Mouse (Mus musculus): ENCODE measurements at regions not wholly inside any gene's neighbourhood (a gene's known extent, or its start where the extent isn't known, plus 50 kb on each side); places are given as distances from the start of the nearest gene placed in this dataset.

- ChIA-PET POLR2A (no interaction called here), CTCF (interaction anchor here (0.6 to 1.3 kb wide), 18 partner anchors 9 to 1245 kb away, joined by 3 to 8 read pairs (median 3); partner anchors contain the start of gene Edem3 (in 1 of the 4))
These were observed 73.0 kb downstream of the Tsen15 start for GRCm38 (mm10) chr1:152313480-152313879.

- ChIA-PET POLR2A (no interaction called here), CTCF (interaction anchor here in 1 of 4 experiments (1.0 kb wide), 1 partner anchor 15 kb away, joined by 3 read pairs; no protein-coding TSS in a partner anchor)
These were observed 81.0 kb downstream of the Tsen15 start for GRCm38 (mm10) chr1:152305461-152305860.

- ChIA-PET CTCF (interaction anchor here in 1 of 4 experiments (1.0 kb wide), 2 partner anchors 9 to 11 kb away, joined by 3 read pairs; no protein-coding TSS in a partner anchor), POLR2A (no interaction called here)
These were observed 81.9 kb downstream of the Tsen15 start for GRCm38 (mm10) chr1:152304487-152305130.

GRCm38 (mm10) chr1:152301355-152301754, 85.1 kb downstream of the Tsen15 start:
- ChIA-PET POLR2A (interaction anchor here in 1 of 4 experiments (0.6 kb wide), 1 partner anchor 97 kb away, joined by 5 read pairs; no protein-coding TSS in a partner anchor), CTCF (interaction anchor here in 2 of 4 experiments (0.9 to 1.9 kb wide), 2 partner anchors 11 to 12 kb away, joined by 3 to 4 read pairs; no protein-coding TSS in a partner anchor)

- ChIA-PET POLR2A (no interaction called here), CTCF (interaction anchor here in 1 of 4 experiments (0.6 kb wide), 2 partner anchors 16 to 236 kb away, joined by 3 read pairs; no protein-coding TSS in a partner anchor)
These were observed 94.2 kb downstream of the Tsen15 start for GRCm38 (mm10) chr1:152292196-152292736.

- CTCF ChIA-PET: interaction anchor here (0.5 to 2.0 kb wide), 33 partner anchors 8 to 826 kb away, joined by 3 to 21 read pairs (median 4); no protein-coding TSS in a partner anchor
These were observed 95.7 kb downstream of the Tsen15 start for GRCm38 (mm10) chr1:152290768-152291167.

GRCm38 (mm10) chr1:152287566-152288490, 98.7 kb downstream of the Tsen15 start:
- ChIA-PET CTCF (interaction anchor here in 2 of 4 experiments (0.5 to 1.3 kb wide), 3 partner anchors 8 to 480 kb away, joined by 3 to 4 read pairs (median 4); no protein-coding TSS in a partner anchor), POLR2A (no interaction called here)

More at GRCm38 (mm10) chr1:152290768-152291167, 95.7 kb downstream of the Tsen15 start:
- POLR2A ChIA-PET: interaction anchor here in 2 of 4 experiments (0.8 to 1.3 kb wide), 3 partner anchors 179 to 536 kb away, joined by 3 to 4 read pairs (median 4); partner anchors contain the start of gene Edem3 (in 1 of the 2)

GRCm38 (mm10) chr1:152286677-152287076, 99.8 kb downstream of the Tsen15 start:
- ChIA-PET CTCF (no interaction called here), POLR2A (no interaction called here)

- POLR2A ChIA-PET: no interaction called here
- CTCF ChIA-PET: interaction anchor here in 1 of 4 experiments (1.6 kb wide), 1 partner anchor 9 kb away, joined by 6 read pairs; no protein-coding TSS in a partner anchor
These were observed 104.4 kb downstream of the Tsen15 start for GRCm38 (mm10) chr1:152282106-152282505.

- ChIA-PET CTCF (no interaction called here), POLR2A (no interaction called here)
These were observed 105.3 kb downstream of the Tsen15 start for GRCm38 (mm10) chr1:152281201-152281600.

- ChIA-PET CTCF (interaction anchor here in 3 of 4 experiments (0.6 to 1.5 kb wide), 8 partner anchors 8 to 1606 kb away, joined by 3 to 5 read pairs (median 3); no protein-coding TSS in a partner anchor), POLR2A (interaction anchor here in 1 of 4 experiments (0.9 kb wide), 1 partner anchor 449 kb away, joined by 3 read pairs; no protein-coding TSS in a partner anchor)
These were observed 106.5 kb downstream of the Tsen15 start for GRCm38 (mm10) chr1:152280014-152280413.

GRCm38 (mm10) chr1:152275011-152275410, 111.5 kb downstream of the Tsen15 start:
- ChIA-PET CTCF (no interaction called here), POLR2A (no interaction called here)

GRCm38 (mm10) chr1:152273430-152273829, 113.1 kb downstream of the Tsen15 start:
- CTCF ChIA-PET: no interaction called here
- POLR2A ChIA-PET: no interaction called here

- CTCF ChIA-PET: interaction anchor here in 2 of 4 experiments (0.6 to 0.7 kb wide), 2 partner anchors 411 to 665 kb away, joined by 3 to 4 read pairs; no protein-coding TSS in a partner anchor
- POLR2A ChIA-PET: interaction anchor here in 1 of 4 experiments (0.6 kb wide), 1 partner anchor 481 kb away, joined by 4 read pairs; no protein-coding TSS in a partner anchor
These were observed 116.4 kb downstream of the Tsen15 start for GRCm38 (mm10) chr1:152269936-152270702.

- POLR2A ChIA-PET: no interaction called here
- CTCF ChIA-PET: interaction anchor here in 2 of 4 experiments (0.6 to 1.0 kb wide), 2 partner anchors 24 to 229 kb away, joined by 3 read pairs; no protein-coding TSS in a partner anchor
These were observed 120.1 kb downstream of the Tsen15 start for GRCm38 (mm10) chr1:152266390-152266789.

- ChIA-PET POLR2A (interaction anchor here in 1 of 4 experiments (0.9 kb wide), 1 partner anchor 403 kb away, joined by 3 read pairs; no protein-coding TSS in a partner anchor), CTCF (no interaction called here)
These were observed 121.5 kb downstream of the Tsen15 start for GRCm38 (mm10) chr1:152264981-152265380.

- CTCF ChIA-PET: interaction anchor here in 3 of 4 experiments (0.5 to 1.8 kb wide), 8 partner anchors 191 to 507 kb away, joined by 3 to 8 read pairs (median 3); no protein-coding TSS in a partner anchor
- POLR2A ChIA-PET: interaction anchor here in 1 of 4 experiments (0.5 kb wide), 1 partner anchor 20 kb away, joined by 3 read pairs; no protein-coding TSS in a partner anchor
These were observed 125.0 kb downstream of the Tsen15 start for GRCm38 (mm10) chr1:152261472-152261871.

- ChIA-PET CTCF (interaction anchor here in 3 of 4 experiments (0.9 to 1.8 kb wide), 6 partner anchors 400 to 442 kb away, joined by 3 to 8 read pairs (median 3); no protein-coding TSS in a partner anchor), POLR2A (interaction anchor here in 1 of 4 experiments (0.5 kb wide), 1 partner anchor 20 kb away, joined by 3 read pairs; no protein-coding TSS in a partner anchor)
These were observed 125.5 kb downstream of the Tsen15 start for GRCm38 (mm10) chr1:152260950-152261349.
